Mouse (Mus musculus) G1E (cell line): ENCODE measurements around the gene Rundc3b. TPM values are rescaled to one million over a fixed set of nuclear protein-coding genes. Genes with fewer than 3 reads are reported as not detected.

ENCODE experiments used
- ATAC-seq: 2 replicates; pipeline ENCODE4 v1.8.0; 2016; ENCODE audit warnings: mild to moderate bottlenecking; ENCODE audit not compliant: insufficient number of reproducible peaks, poor library complexity, low FRiP score, severe bottlenecking; ENCODE audit errors: extremely low read depth
- DNase-seq: peaks from one replicate; pipeline ENCODE4 v3.0.0; 2012; ENCODE audit warnings: low spot score
- H3K27me3 ChIP-seq: 2 replicates; pipeline ENCODE4 v1.6.1; 2012; ENCODE audit warnings: mild to moderate bottlenecking, low read length, inconsistent platforms; ENCODE audit not compliant: insufficient read depth
- H3K36me3 ChIP-seq: replicated peaks from 2 replicates; pipeline ENCODE3; 2012; ENCODE audit warnings: mild to moderate bottlenecking, inconsistent platforms
- H3K4me1 ChIP-seq: 2 replicates; pipeline ENCODE4 v1.6.1; 2012; ENCODE audit warnings: low read depth, low read length, inconsistent platforms, mixed read lengths; ENCODE audit not compliant: insufficient read depth
- H3K4me3 ChIP-seq: 2 replicates; pipeline ENCODE4 v1.5.1; 2012; ENCODE audit warnings: low read depth, mild to moderate bottlenecking, inconsistent platforms, low read length, moderate library complexity, mixed read lengths
- H3K9me3 ChIP-seq: replicated peaks from 2 replicates; pipeline ENCODE4 v1.6.1; 2012; ENCODE audit warnings: inconsistent platforms
- CTCF ChIP-seq: IDR thresholded peaks from 2 replicates; pipeline ENCODE4 v1.5.1; 2012; ENCODE audit warnings: low read depth, low read length, inconsistent platforms, mixed read lengths
- GATA1 ChIP-seq: IDR thresholded peaks from 2 replicates; pipeline ENCODE4 v1.6.1; 2012; ENCODE audit warnings: borderline replicate concordance, low read length, inconsistent platforms, mixed read lengths
- GATA2 ChIP-seq: IDR thresholded peaks from 2 replicates; pipeline ENCODE4 v1.6.1; 2012; ENCODE audit warnings: low read depth, low read length, inconsistent platforms, borderline replicate concordance
- POLR2AphosphoS5 ChIP-seq: IDR thresholded peaks from 2 replicates; pipeline ENCODE4 v1.6.1; 2012; ENCODE audit warnings: low read depth, low read length, inconsistent platforms; ENCODE audit not compliant: insufficient replicate concordance
- TAL1 ChIP-seq: conservative IDR thresholded peaks from 2 replicates; pipeline ENCODE4 v1.6.1; 2012; ENCODE audit warnings: low read depth, low read length, inconsistent platforms, mixed read lengths
- polyA plus RNA-seq: library from polyadenylated mRNA; stranded (reverse); fragments of >175 nt; gene quantifications from 2 replicates; pipeline ENCODE4 v1.2.3, GENCODE M21; 2012
- total RNA-seq, 2 experiments: library from RNA; stranded (forward) in 1 of 2; stranded (reverse) in 1 of 2; fragments of 200-1000 nt in 1 of 2; fragments of >200 nt in 1 of 2; fragmentation: Nextera tagmentation in 1 of 2; gene quantifications; 2 replicates each; pipeline ENCODE4 v1.2.3; 2014 to 2017

The Rundc3b gene
- total and polyA plus RNA-seq, 3 experiments = 0.04 to 0.76 TPM; not detected in 1

DNA sequence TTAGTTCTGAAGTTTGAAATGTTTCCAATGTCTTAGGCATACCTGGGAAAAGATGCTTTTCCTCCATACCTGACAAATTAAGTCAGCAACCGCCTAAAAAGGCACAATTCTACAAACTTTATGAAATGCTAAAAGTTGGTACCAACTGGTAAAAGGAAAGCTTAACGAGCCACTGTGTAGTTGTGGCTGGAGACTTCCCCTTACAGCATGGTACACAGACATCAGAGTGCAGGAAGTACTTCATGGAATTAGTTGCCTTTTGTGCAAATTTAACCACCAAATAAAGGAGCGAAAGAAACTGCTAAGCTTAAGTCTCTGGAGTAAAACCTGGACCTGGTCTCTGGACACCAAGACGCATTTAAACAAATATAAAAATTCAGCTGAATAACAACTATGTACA lies 131.0 kb downstream of the Rundc3b start:
- DNase-seq = no peak
- no peaks in the 10 kb centered on the region for H3K4me1 ChIP-seq
- H3K9me3 ChIP-seq = no peaks in the 10 kb centered on the region
- H3K27me3 ChIP-seq = peaks cover 11% of the 10 kb centered on the region
- no peak for ATAC-seq
- TF ChIP-seq TAL1 (no peak), GATA1 (no peak), GATA2 (no peak), POLR2AphosphoS5 (no peak)
- no peaks in the 10 kb centered on the region for H3K36me3 ChIP-seq
- H3K4me3 ChIP-seq = no peak overlapping the region

- TF ChIP-seq GATA2 (no peak), TAL1 (no peak), POLR2AphosphoS5 (no peak), CTCF (no peak), GATA1 (no peak)
- ATAC-seq = peak; percentile 15; the same call in 1 of the 2 replicates
- DNase-seq = no peak
Observed at GRCm38 (mm10) chr5:8489471-8490110, 133.2 kb downstream of the Rundc3b start.

GRCm38 (mm10) chr5:8488701-8489297 lies 134.0 kb downstream of the Rundc3b start:
- Histone ChIP-seq H3K36me3 (no peaks in the 10 kb centered on the region), H3K4me3 (no peak overlapping the region), H3K27me3 (peaks cover 11% of the 10 kb centered on the region), H3K4me1 (no peaks in the 10 kb centered on the region), H3K9me3 (no peaks in the 10 kb centered on the region)
- no peak for ATAC-seq
- no peak for DNase-seq
- TF ChIP-seq GATA1 (no peak), TAL1 (no peak), POLR2AphosphoS5 (no peak)

More at GRCm38 (mm10) chr5:8489471-8490110, 133.2 kb downstream of the Rundc3b start:
- no peaks in the 10 kb centered on the region for H3K36me3 ChIP-seq
- H3K27me3 ChIP-seq = peaks cover 11% of the 10 kb centered on the region
- no peaks in the 10 kb centered on the region for H3K4me1 ChIP-seq
- no peaks in the 10 kb centered on the region for H3K9me3 ChIP-seq
- no peak overlapping the region for H3K4me3 ChIP-seq

GRCm38 (mm10) chr5:8487989-8488700 lies 134.6 kb downstream of the Rundc3b start:
- TF ChIP-seq CTCF (no peak), TAL1 (no peak), GATA2 (no peak), POLR2AphosphoS5 (no peak), GATA1 (no peak)
- no peaks in the 10 kb centered on the region for H3K4me1 ChIP-seq
- no peaks in the 10 kb centered on the region for H3K36me3 ChIP-seq
- no peak for DNase-seq
- H3K27me3 ChIP-seq = peaks cover 13% of the 10 kb centered on the region
- H3K9me3 ChIP-seq = no peaks in the 10 kb centered on the region
- ATAC-seq = no peak
- no peak overlapping the region for H3K4me3 ChIP-seq

DNA sequence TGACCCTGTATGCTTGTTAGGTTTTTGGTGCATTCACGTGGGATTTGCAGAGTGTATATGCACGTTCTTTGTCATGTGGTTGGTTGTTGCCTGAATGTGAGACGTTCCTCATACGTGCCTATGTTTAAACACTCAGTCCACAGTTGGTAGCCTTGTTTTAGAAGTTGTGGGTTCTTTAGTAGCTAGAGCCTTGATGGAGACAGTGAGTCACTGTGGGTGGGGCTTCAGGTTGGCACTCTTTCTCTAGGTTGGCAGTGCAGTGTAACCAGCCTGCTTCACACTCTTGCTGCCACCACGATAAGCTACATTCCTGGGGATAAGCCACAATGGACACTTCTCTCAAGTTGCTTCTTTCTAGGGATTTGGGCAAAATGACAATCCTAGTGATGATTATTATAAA lies 166.2 kb downstream of the Rundc3b start:
- Histone ChIP-seq H3K4me1 (no peaks in the 10 kb centered on the region), H3K9me3 (no peaks in the 10 kb centered on the region), H3K4me3 (no peak overlapping the region), H3K36me3 (peaks cover 38% of the 10 kb centered on the region), H3K27me3 (no peaks in the 10 kb centered on the region)
- ATAC-seq = no peak
- TF ChIP-seq POLR2AphosphoS5 (no peak), GATA2 (no peak), TAL1 (no peak), GATA1 (no peak), CTCF (no peak)
- DNase-seq = no peak

DNA sequence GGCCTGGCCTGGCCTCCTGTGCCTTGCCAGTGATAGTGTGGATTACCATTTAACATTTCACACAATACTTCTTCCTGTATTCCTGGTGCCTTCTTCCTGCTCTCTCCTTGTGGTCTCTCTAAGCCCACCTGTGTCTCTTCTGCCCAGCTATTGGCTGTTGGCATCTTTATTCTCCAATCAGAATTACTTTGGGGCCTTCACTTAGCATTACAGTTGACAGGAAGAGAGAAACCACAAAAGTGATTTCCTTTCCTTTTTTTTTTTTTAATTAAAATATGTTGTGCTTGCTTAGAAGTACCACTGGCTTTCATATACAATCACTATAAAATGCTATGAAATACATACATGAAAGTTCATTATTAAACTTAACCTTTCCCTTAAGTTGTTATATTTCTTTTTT lies 167.2 kb downstream of the Rundc3b start:
- TF ChIP-seq TAL1 = no peak
- TF ChIP-seq POLR2AphosphoS5 = no peak
- TF ChIP-seq CTCF = no peak
- TF ChIP-seq GATA1 = no peak
- TF ChIP-seq GATA2 = no peak
- Histone ChIP-seq H3K36me3 (peaks cover 39% of the 10 kb centered on the region), H3K27me3 (no peaks in the 10 kb centered on the region), H3K9me3 (no peaks in the 10 kb centered on the region), H3K4me3 (no peak overlapping the region), H3K4me1 (no peaks in the 10 kb centered on the region)
- ATAC-seq = no peak
- no peak for DNase-seq

Other genes with a start within 250 kb of the Rundc3b start
- 141 and 174 TPM in 2 replicates for gene Dbf4, start 200.2 kb downstream of the Rundc3b start, total RNA-seq (2014; fragmentation: Nextera tagmentation)
- 121 and 139 TPM in 2 replicates for gene Dbf4, start 200.2 kb downstream of the Rundc3b start, total RNA-seq (2017)
- gene Dbf4, start 200.2 kb downstream of the Rundc3b start, polyA plus RNA-seq = 32.6 and 36.0 TPM in 2 replicates
- 44.3 and 44.7 TPM in 2 replicates for gene Slc25a40, start 200.1 kb downstream of the Rundc3b start, total RNA-seq (2014; fragmentation: Nextera tagmentation)
- 18.9 and 23.6 TPM in 2 replicates for gene Slc25a40, start 200.1 kb downstream of the Rundc3b start, total RNA-seq (2017)
- 1.3 and 1.6 TPM in 2 replicates for gene Slc25a40, start 200.1 kb downstream of the Rundc3b start, polyA plus RNA-seq
- gene Abcb1a, start 37.1 kb upstream of the Rundc3b start, total RNA-seq (2014; fragmentation: Nextera tagmentation) = not detected in 2 replicates
- 0.06 TPM in 1 of 2 replicates, not detected in the other for gene Abcb1a, start 37.1 kb upstream of the Rundc3b start, total RNA-seq (2017)
- not detected in 2 replicates for gene Abcb1a, start 37.1 kb upstream of the Rundc3b start, polyA plus RNA-seq
- not detected in 2 replicates for gene Abcb1b, start 175.2 kb upstream of the Rundc3b start, total RNA-seq (2014; fragmentation: Nextera tagmentation)
- gene Abcb1b, start 175.2 kb upstream of the Rundc3b start, total RNA-seq (2017) = 0.46 and 0.55 TPM in 2 replicates
- not detected in 2 replicates for gene Abcb1b, start 175.2 kb upstream of the Rundc3b start, polyA plus RNA-seq